Mouse (Mus musculus): ENCODE measurements around the gene Hormad1. TPM values are rescaled to one million over a fixed set of nuclear protein-coding genes. Genes with fewer than 3 reads are reported as not detected.
"Not testable (repeated sequence)": the region's sequence is repeated elsewhere in the genome, so short reads cannot be mapped to it uniquely, and the experiment has no call there.

The Hormad1 gene
- total RNA-seq (2014; fragmentation: Nextera tagmentation) (not detected in 2 replicates), total RNA-seq (2017) (not detected in 2 replicates)

DNA sequence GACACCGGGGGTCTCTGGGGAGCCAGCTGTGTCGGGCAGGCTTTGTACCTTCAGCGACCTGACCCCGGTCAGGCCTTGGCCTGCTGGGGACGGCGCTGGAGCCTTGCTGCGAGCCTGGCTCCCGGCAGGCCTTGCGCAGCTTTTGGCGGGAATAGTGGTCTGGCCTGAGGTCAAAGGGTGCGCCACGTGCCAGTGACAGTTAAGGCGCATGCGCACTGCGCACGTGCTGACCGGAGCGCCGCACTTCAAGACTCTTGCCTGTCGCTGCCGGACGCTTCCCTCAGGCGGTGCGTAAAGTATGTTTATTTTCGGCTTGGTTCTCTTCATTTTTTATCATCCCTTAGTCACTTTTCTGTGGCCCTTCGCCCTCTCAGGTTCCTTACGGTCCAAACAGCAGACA, at the start of gene Hormad1:
Hormad1 (plus strand) TSS at position 241 of the 400 bp plus-strand sequence.
- ATAC-seq (replicated peaks; ENCODE audit: low FRiP score, low TSS enrichment, poor library complexity, severe bottlenecking): no peak

DNA sequence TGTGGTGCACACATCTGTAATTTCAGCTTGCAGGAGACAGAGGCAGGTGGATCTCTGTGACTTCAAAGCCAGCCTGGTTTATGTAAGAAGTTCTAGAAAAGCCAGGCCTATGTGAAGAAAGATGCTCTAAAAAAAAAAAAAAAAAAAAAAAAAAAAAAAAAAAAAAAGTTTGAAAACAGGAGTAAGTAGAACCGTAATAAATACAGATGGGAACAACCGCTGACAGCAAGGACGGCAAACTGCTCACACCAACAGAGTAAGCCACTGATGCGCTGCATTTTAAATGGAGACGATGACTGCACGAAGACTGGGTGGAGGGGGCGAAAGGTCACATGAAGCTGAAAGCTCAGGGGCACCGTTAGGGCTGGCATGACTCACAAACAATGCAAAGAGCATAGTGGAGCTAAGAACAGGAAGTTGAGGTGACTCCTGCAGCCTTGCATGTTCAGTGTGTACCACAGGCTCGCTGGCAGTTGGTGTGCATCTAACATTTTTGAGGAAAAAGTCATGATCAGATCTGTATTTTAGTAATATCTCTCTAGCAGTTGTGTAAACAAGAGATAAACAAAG, 47.8 kb upstream of the Hormad1 start:
- 0 out of 2 replicates have a peak, but pooled peaks have one; percentile 36 for ATAC-seq (replicated peaks; ENCODE audit: low FRiP score, low TSS enrichment, poor library complexity, severe bottlenecking)

- peak; percentile 67 for ATAC-seq (replicated peaks; ENCODE audit: low FRiP score, low TSS enrichment, poor library complexity, severe bottlenecking)
These were observed 42.8 kb upstream of the Hormad1 start for GRCm38 (mm10) chr3:95516614-95517041.

DNA sequence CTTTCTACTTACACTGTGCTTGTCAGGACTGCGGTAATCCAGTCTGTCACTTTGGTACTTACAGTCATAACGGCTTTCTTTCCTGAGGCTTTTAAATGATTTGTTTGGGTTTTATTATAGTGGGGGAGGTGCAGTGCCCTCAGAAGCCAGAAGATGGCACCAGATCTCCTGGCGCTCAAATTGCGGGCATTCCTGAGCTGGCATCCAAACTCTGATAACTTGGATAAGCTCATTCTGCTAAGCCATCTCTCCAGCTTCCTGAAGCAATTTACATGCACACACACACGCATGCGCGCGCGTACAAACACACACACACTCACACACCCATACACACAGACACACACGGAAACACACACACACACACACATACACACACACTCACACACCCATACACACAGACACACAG, 42.0 kb upstream of the Hormad1 start:
- ATAC-seq (replicated peaks; ENCODE audit: low FRiP score, low TSS enrichment, poor library complexity, severe bottlenecking): peak; percentile 56

GRCm38 (mm10) chr3:95518891-95519290, 40.6 kb upstream of the Hormad1 start:
- no peak for ATAC-seq (replicated peaks; ENCODE audit: low FRiP score, low TSS enrichment, poor library complexity, severe bottlenecking)

DNA sequence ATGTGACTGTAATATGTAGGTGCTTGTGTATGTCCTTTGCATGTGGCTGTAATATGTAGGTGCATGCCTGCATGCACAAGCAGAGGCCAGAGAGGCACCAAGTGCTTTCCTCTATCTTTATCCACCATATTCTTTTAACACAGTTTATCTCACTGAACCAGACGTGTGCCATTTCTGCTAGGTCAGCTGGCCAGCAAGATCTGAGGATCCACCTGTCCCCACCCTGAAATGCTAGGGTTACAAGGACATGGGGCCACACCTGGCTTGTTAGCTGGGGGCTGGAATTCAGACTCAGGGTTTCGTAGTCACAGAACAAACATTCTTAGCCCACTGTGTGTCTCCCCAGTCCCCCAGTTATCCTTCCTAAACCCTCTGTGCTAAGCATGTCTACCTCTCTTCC, 40.2 kb upstream of the Hormad1 start:
- ATAC-seq (replicated peaks; ENCODE audit: low FRiP score, low TSS enrichment, poor library complexity, severe bottlenecking): peak; percentile 76

DNA sequence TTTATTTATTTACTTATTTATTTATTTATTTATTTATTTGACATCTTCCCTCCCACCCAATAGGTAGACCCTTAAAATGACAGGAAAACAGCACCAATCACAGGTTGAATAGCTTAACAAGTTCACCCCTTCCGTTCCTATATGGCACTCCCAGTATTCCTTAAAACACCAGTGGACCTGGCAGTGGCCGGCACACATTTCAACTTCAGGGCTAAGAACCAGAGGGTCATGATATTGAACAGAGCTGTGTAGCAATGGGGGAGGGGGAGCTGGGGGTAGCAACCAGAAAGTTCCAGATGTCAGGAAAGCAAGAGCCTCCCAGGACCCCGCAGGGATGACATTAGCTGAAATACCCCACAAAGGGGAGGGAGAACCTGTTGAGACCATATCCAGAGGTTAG, 39.4 kb upstream of the Hormad1 start:
- ATAC-seq (replicated peaks; ENCODE audit: low FRiP score, low TSS enrichment, poor library complexity, severe bottlenecking): no peak

GRCm38 (mm10) chr3:95521168-95521567, 38.3 kb upstream of the Hormad1 start:
- ATAC-seq (replicated peaks; ENCODE audit: low FRiP score, low TSS enrichment, poor library complexity, severe bottlenecking): no peak

DNA sequence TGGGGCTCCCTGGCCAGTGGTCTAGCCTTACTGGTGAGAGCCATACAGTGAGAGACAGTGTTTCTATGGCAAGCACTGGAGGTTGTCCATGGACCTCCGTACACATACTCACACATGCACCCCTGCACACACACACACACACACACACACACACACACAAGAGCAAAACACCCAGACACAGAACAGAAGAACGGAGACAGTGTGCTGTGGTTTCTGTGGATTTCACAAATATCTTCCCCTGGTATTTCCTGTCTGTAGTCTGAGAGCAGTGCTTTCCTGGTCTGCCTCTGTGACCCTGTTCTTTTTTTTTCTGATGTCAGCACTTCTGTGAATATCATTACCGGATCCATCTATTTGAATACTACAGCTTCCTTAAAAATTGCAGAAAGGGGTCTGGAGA, 35.8 kb upstream of the Hormad1 start:
- no peak for ATAC-seq (replicated peaks; ENCODE audit: low FRiP score, low TSS enrichment, poor library complexity, severe bottlenecking)

GRCm38 (mm10) chr3:95524673-95525072, 34.8 kb upstream of the Hormad1 start:
- no peak for ATAC-seq (replicated peaks; ENCODE audit: low FRiP score, low TSS enrichment, poor library complexity, severe bottlenecking)

GRCm38 (mm10) chr3:95526111-95526510, 33.4 kb upstream of the Hormad1 start:
- no peak for ATAC-seq (replicated peaks; ENCODE audit: low FRiP score, low TSS enrichment, poor library complexity, severe bottlenecking)

DNA sequence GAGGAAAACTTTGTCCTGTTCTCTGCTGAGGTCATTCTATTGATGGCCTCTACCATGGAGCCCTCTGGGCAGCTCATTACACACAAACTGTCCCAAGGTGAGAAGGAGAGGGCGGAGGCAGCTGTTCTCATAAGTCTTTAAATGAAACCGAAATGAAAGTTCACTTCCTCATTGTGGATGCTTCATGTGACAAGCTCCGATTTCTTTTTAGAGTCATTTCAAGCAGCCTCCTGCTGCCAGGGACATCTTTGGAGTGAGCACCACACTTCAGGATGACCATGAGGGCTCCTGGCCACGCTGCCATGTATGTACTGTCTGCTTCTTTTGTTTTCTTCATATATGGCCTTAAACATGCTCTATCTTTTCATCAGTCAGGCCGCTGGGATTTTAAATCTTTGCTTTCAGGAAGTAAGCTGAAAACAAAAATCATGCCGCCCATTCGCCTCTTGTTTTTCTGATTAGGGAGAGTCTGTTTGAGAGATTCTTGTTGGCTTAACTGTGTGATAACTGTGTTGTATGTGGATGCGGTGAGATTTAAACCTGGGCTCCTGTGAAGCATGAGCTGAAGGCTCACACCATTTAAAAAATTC, 32.8 kb upstream of the Hormad1 start, which contains the start of gene Ctss:
Ctss (plus strand) TSS at position 165 of the 590 bp plus-strand sequence.
- no peak for ATAC-seq (replicated peaks; ENCODE audit: low FRiP score, low TSS enrichment, poor library complexity, severe bottlenecking)

- no peak for ATAC-seq (replicated peaks; ENCODE audit: low FRiP score, low TSS enrichment, poor library complexity, severe bottlenecking)
These were observed 29.7 kb upstream of the Hormad1 start for GRCm38 (mm10) chr3:95529814-95530213.

GRCm38 (mm10) chr3:95531025-95531424, 28.5 kb upstream of the Hormad1 start:
- 0 out of 2 replicates have a peak, but pooled peaks have one; percentile 47 for ATAC-seq (replicated peaks; ENCODE audit: low FRiP score, low TSS enrichment, poor library complexity, severe bottlenecking)

- no peak for ATAC-seq (replicated peaks; ENCODE audit: low FRiP score, low TSS enrichment, poor library complexity, severe bottlenecking)
These were observed 26.1 kb upstream of the Hormad1 start for GRCm38 (mm10) chr3:95533364-95533763.

DNA sequence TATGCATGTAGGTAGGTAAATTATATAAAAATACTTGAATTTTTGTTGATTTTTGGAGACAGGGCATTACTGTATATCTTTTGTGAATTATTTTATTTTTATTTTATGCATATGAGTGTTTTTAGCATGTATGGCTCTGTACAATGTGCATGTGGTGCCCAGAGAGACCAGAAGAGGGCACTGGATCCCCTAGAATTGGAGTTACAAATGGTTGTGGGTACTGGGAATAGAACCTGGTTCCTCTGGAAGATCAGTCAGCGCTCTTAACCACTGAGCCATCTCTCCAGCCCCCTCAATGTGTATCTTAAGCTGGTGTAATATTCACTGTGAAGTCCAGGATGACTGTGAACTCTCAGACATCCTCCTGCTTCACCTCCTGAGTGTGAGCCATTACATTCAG, 24.6 kb upstream of the Hormad1 start:
- no peak for ATAC-seq (replicated peaks; ENCODE audit: low FRiP score, low TSS enrichment, poor library complexity, severe bottlenecking)

DNA sequence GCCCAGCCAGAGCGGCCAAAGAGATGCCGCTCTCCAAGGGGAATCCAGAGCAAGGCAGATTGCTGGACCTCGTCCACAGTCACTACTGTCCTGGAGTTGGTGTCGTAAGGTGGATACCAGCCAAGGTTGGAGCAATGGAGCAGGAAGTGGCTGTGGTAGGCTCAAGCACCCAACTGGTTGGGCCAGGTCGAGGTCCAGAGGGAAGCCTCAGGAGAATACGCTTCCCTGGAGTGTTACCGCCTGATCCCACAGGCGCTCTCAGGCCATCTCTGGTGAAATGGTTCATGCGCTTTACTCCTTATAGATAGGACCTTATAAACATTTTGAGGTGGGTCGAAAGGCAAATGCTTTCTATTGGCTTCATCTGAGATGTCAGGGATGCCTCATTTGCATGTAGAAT, 20.5 kb upstream of the Hormad1 start:
- no peak for ATAC-seq (replicated peaks; ENCODE audit: low FRiP score, low TSS enrichment, poor library complexity, severe bottlenecking)

DNA sequence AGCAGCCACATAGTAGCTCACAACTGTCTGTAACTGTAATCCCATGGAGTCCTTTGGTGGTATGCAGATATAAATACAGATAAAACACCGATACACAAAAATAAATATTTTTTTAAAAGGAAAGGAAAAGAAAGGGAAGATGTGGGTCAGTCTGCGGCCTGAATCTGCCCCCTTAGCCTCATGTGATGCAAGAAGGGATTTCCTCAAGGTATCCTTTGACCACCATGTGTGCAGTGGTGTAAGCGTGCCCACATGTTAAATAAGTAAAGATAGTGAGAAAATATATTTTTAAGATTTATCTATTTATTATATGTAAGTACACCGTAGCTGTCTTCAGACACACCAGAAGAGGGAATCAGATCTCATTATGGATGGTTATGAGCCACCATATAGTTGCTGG, 19.6 kb upstream of the Hormad1 start:
- ATAC-seq (replicated peaks; ENCODE audit: low FRiP score, low TSS enrichment, poor library complexity, severe bottlenecking): no peak

- ATAC-seq (replicated peaks; ENCODE audit: low FRiP score, low TSS enrichment, poor library complexity, severe bottlenecking): not testable (repeated sequence)
These were observed 18.3 kb upstream of the Hormad1 start for GRCm38 (mm10) chr3:95541186-95541585.

DNA sequence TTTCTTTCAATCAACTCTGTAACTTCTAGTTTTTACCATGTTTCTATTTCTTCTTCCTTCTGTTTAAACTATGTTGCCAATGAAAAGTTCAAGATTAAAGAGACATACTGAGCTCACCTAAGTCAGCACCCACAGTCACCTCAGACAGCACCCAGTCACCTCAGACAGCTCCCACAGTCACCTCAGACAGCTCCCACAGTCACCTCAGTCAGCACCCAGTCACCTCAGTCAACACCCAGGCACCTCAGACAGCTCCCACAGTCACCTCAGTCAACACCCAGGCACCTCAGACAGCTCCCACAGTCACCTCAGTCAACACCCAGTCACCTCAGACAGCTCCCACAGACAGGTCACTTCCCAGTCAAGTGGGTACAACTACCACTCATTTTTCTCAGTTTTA, 17.3 kb upstream of the Hormad1 start:
- ATAC-seq (replicated peaks; ENCODE audit: low FRiP score, low TSS enrichment, poor library complexity, severe bottlenecking): no peak

DNA sequence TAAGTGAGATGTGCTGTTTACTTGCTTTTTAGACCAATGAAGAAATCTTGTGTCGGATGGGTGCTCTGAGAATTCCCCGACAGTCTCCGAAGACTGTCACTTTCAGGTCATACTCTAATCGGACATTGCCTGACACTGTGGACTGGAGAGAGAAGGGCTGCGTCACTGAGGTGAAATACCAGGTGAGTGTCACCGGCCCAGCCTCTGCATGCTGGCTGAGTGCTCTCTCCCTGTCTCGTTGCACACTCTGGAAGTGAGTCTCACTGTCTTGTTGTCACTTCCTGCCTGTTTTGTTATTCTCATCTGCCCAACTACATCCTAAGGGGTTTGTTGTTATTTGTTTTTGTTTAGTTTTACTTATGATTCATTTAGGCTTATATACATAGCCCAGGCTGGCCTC, 16.5 kb upstream of the Hormad1 start:
- ATAC-seq (replicated peaks; ENCODE audit: low FRiP score, low TSS enrichment, poor library complexity, severe bottlenecking): no peak
